Mouse (Mus musculus) hindbrain, embryonic 11.5 days (tissue): ENCODE measurements around the gene Snap25. TPM values are rescaled to one million over a fixed set of nuclear protein-coding genes. Genes with fewer than 3 reads are reported as not detected.
A peak's percentile ranks its signal among the peaks of the same experiment; 100 is the strongest.

ENCODE experiments used
- ATAC-seq: fragments of 200-750 bp; cut with Nextera tagmentation; 2 replicates; pipeline ENCODE4 v1.8.0; 2017; ENCODE audit warnings: mild to moderate bottlenecking, moderate TSS enrichment, moderate library complexity; ENCODE audit not compliant: low FRiP score
- DNase-seq: peaks from one replicate; pipeline ENCODE4 v3.0.0-alpha.2; 2015; ENCODE audit warnings: low spot score
- H3K27ac ChIP-seq: fragments of 300-500 bp; sonication (generic); 2 replicates; pipeline ENCODE4 v1.5.1; 2014; ENCODE audit warnings: mild to moderate bottlenecking, low read depth, low read length
- H3K27me3 ChIP-seq: fragments of 300-500 bp; sonication (generic); 2 replicates; pipeline ENCODE4 v1.6.1; 2014; ENCODE audit warnings: mild to moderate bottlenecking, low read length, moderate library complexity, mixed read lengths; ENCODE audit not compliant: control insufficient read depth, insufficient read depth
- H3K36me3 ChIP-seq: fragments of 300-500 bp; sonication (generic); 2 replicates; pipeline ENCODE4 v1.6.1; 2014; ENCODE audit warnings: mild to moderate bottlenecking, low read length, moderate library complexity, mixed read lengths; ENCODE audit not compliant: control insufficient read depth, insufficient read depth
- H3K4me1 ChIP-seq: fragments of 300-500 bp; sonication (generic); replicated peaks from 2 replicates; pipeline ENCODE4 v1.6.1; 2014; ENCODE audit warnings: low read length, mixed read lengths; ENCODE audit not compliant: control insufficient read depth, insufficient read depth
- H3K4me2 ChIP-seq: fragments of 300-500 bp; sonication (generic); replicated peaks from 2 replicates; pipeline ENCODE4 v1.6.1; 2014; ENCODE audit warnings: mild to moderate bottlenecking, low read depth, low read length
- H3K4me3 ChIP-seq: fragments of 300-500 bp; sonication (generic); 2 replicates; pipeline ENCODE4 v1.5.1; 2014; ENCODE audit warnings: low read depth, low read length
- H3K9ac ChIP-seq: fragments of 300-500 bp; sonication (generic); 2 replicates; pipeline ENCODE4 v1.6.1; 2014; ENCODE audit warnings: low read depth, low read length
- H3K9me3 ChIP-seq: fragments of 300-500 bp; sonication (generic); 2 replicates; pipeline ENCODE4 v1.6.1; 2016; ENCODE audit warnings: low read length; ENCODE audit not compliant: control insufficient read depth
- WGBS: fragments of 180-500 bp; shearing (Covaris S2); extraction: QIAGEN DNeasy Blood & Tissue Kit; methylation state at CpG from one replicate; pipeline ENCODE4 v1.1.7; 2014; 5-methylcytosine and 5-hydroxymethylcytosine counted together
- polyA plus RNA-seq: library from polyadenylated mRNA; unstranded; fragments of >200 nt; fragmentation: Nextera tagmentation; extraction: Ambion mirVana; gene quantifications from 2 replicates; pipeline ENCODE4 v1.2.1, GENCODE M21; 2014

Gene Snap25
- polyA plus RNA-seq, result 56.7 and 66.8 TPM in 2 replicates

GRCm38 (mm10) chr2:136713299-136713758, at the start of gene Snap25:
Snap25 (plus strand) TSS chr2:136713453.
- H3K36me3 ChIP-seq, result no peaks in the 10 kb centered on the region
- peak within 1 kb of the TSS; percentile 58 for H3K9ac ChIP-seq
- ATAC-seq, result peak; percentile 85
- WGBS, result under 1% methylated on average over 20 of the region's 20 CpGs
- peak within 1 kb of the TSS; percentile 54 for H3K4me3 ChIP-seq
- DNase-seq, result peak; percentile 92
- peak within 1 kb of the TSS; percentile 79 for H3K4me2 ChIP-seq
- no peaks in the 10 kb centered on the region for H3K9me3 ChIP-seq
- no peaks in the 10 kb centered on the region for H3K27me3 ChIP-seq
- peak within 1 kb of the TSS; percentile 67 for H3K27ac ChIP-seq
- 0 out of 2 replicates have a peak, but pooled peaks cover 3% of the 10 kb centered on the region for H3K4me1 ChIP-seq

- Histone ChIP-seq H3K9ac (no peak overlapping the region), H3K4me1 (no peaks in the 10 kb centered on the region), H3K27ac (no peak overlapping the region), H3K36me3 (no peaks in the 10 kb centered on the region), H3K4me3 (no peak overlapping the region), H3K9me3 (no peaks in the 10 kb centered on the region), H3K27me3 (no peaks in the 10 kb centered on the region), H3K4me2 (no peak overlapping the region)
- 95% methylated on average over 1 of the region's 1 CpGs for WGBS
- no peak for DNase-seq
- no peak for ATAC-seq
Observed at GRCm38 (mm10) chr2:136666951-136667350, 46.3 kb upstream of the Snap25 start.

GRCm38 (mm10) chr2:136669183-136669582, 44.1 kb upstream of the Snap25 start:
- H3K9ac ChIP-seq, result no peak overlapping the region
- no peaks in the 10 kb centered on the region for H3K4me1 ChIP-seq
- no peaks in the 10 kb centered on the region for H3K36me3 ChIP-seq
- H3K9me3 ChIP-seq, result no peaks in the 10 kb centered on the region
- ATAC-seq (no peak), DNase-seq (no peak)
- H3K27me3 ChIP-seq, result no peaks in the 10 kb centered on the region
- no peak overlapping the region for H3K4me2 ChIP-seq
- H3K27ac ChIP-seq, result no peak overlapping the region
- no peak overlapping the region for H3K4me3 ChIP-seq
- WGBS, result 96% methylated on average over 3 of the region's 3 CpGs

- H3K36me3 ChIP-seq, result no peaks in the 10 kb centered on the region
- DNase-seq (no peak), ATAC-seq (no peak)
- no peaks in the 10 kb centered on the region for H3K9me3 ChIP-seq
- H3K27me3 ChIP-seq, result no peaks in the 10 kb centered on the region
- H3K27ac ChIP-seq, result no peak overlapping the region
- H3K4me3 ChIP-seq, result no peak overlapping the region
- WGBS, result 93% methylated on average over 3 of the region's 3 CpGs
- no peak overlapping the region for H3K4me2 ChIP-seq
- H3K9ac ChIP-seq, result no peak overlapping the region
- H3K4me1 ChIP-seq, result no peaks in the 10 kb centered on the region
Observed at GRCm38 (mm10) chr2:136669665-136670064, 43.6 kb upstream of the Snap25 start.

- no peaks in the 10 kb centered on the region for H3K9me3 ChIP-seq
- 48% methylated on average over 9 of the region's 9 CpGs for WGBS
- DNase-seq (peak; percentile 27), ATAC-seq (no peak)
- H3K4me2 ChIP-seq, result no peak overlapping the region
- H3K4me3 ChIP-seq, result no peak overlapping the region
- no peaks in the 10 kb centered on the region for H3K27me3 ChIP-seq
- no peaks in the 10 kb centered on the region for H3K36me3 ChIP-seq
- H3K27ac ChIP-seq, result no peak overlapping the region
- H3K9ac ChIP-seq, result no peak overlapping the region
- no peaks in the 10 kb centered on the region for H3K4me1 ChIP-seq
Observed at GRCm38 (mm10) chr2:136670539-136671271, 42.5 kb upstream of the Snap25 start.

- ATAC-seq, result no peak
- Histone ChIP-seq H3K9me3 (no peaks in the 10 kb centered on the region), H3K9ac (no peak overlapping the region), H3K36me3 (no peaks in the 10 kb centered on the region), H3K4me2 (no peak overlapping the region), H3K27ac (no peak overlapping the region), H3K4me1 (no peaks in the 10 kb centered on the region; the same call in 1 of the 2 replicates), H3K4me3 (no peak overlapping the region), H3K27me3 (no peaks in the 10 kb centered on the region)
- 72% methylated on average over 4 of the region's 4 CpGs for WGBS
- DNase-seq, result no peak
Observed at GRCm38 (mm10) chr2:136674077-136674757, 39.0 kb upstream of the Snap25 start.

- Histone ChIP-seq H3K9me3 (no peaks in the 10 kb centered on the region), H3K9ac (no peak overlapping the region), H3K4me2 (no peak overlapping the region), H3K4me1 (no peaks in the 10 kb centered on the region; the same call in 1 of the 2 replicates), H3K27me3 (no peaks in the 10 kb centered on the region), H3K27ac (no peak overlapping the region), H3K36me3 (no peaks in the 10 kb centered on the region), H3K4me3 (no peak overlapping the region)
- WGBS, result 80% methylated on average over 2 of the region's 2 CpGs
- ATAC-seq, result no peak
- DNase-seq, result no peak
Observed at GRCm38 (mm10) chr2:136676196-136676595, 37.1 kb upstream of the Snap25 start.

- ATAC-seq, result no peak
- Histone ChIP-seq H3K4me1 (no peaks in the 10 kb centered on the region; the same call in 1 of the 2 replicates), H3K9ac (no peak overlapping the region), H3K27ac (no peak overlapping the region), H3K27me3 (no peaks in the 10 kb centered on the region), H3K4me2 (no peak overlapping the region), H3K36me3 (no peaks in the 10 kb centered on the region), H3K9me3 (no peaks in the 10 kb centered on the region), H3K4me3 (no peak overlapping the region)
- DNase-seq, result no peak
- WGBS, result 83% methylated on average over 8 of the region's 8 CpGs
Observed at GRCm38 (mm10) chr2:136676918-136677445, 36.3 kb upstream of the Snap25 start.
